Mouse (Mus musculus): ENCODE results near the gene Wdfy3. TPM values are rescaled to one million over a fixed set of nuclear protein-coding genes. Genes with fewer than 3 reads are reported as not detected.
A peak's percentile ranks its signal among the peaks of the same experiment; 100 is the strongest.

Gene Wdfy3
- polyA plus RNA-seq, 1 experiment from 2014 or later = 33.2 TPM

DNA sequence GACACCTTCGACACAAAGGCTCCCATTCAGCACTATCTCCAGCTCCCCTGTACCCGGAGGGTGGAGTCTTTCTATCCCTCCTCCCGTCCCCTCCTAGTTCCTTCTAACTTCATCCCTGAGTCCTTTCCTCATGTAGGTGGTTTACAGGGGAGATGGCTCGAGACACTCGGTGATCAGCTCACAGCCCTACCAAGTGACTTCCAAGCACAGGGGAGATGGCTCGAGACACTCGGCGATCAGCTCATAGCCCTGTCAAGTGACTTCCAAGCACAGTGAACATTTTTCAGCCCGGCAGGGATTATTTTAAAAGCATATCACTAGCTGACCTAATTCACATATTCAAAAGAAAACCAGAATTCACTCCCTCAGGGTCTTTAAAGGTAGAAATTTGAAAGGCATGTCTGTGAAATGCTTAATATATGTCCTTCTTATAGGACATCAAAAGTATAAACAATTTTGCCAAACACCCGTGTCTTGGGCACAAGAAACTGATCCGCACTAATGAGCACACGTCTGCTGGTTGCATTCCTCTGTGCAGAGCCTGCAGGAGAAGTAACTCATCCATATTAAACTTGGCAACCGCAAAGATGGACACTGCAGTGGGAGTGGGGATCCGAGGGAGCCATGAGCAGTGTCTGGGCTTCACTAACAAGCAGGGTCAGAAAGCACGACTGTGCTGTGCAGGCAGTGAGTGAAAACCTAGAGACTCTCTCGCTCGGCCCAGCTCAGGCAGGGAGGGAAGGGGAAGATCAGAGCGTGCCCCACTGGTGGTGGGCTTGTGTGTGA is 207.7 kb downstream of the Wdfy3 start:
- ATAC-seq (ENCODE audit: low FRiP score) (no peak), DNase-seq (ENCODE audit: low spot score) (no peak)
- 91% methylated on average over 18 of the region's 18 CpGs for WGBS
- Histone ChIP-seq H3K9me3 (ENCODE audit: control insufficient read depth, low read length) (no peaks in the 10 kb centered on the region), H3K4me1 (replicated peaks; ENCODE audit: control insufficient read depth, insufficient read depth, low read length) (no peaks in the 10 kb centered on the region), H3K4me3 (ENCODE audit: low read depth, low read length) (no peak overlapping the region), H3K27me3 (ENCODE audit: control insufficient read depth, insufficient read depth, low read length) (no peaks in the 10 kb centered on the region), H3K9ac (ENCODE audit: low read depth, low read length) (no peak overlapping the region), H3K36me3 (ENCODE audit: control insufficient read depth, insufficient read depth, low read length) (peaks cover 11% of the 10 kb centered on the region; the same call in 1 of the 2 replicates), H3K27ac (ENCODE audit: low read depth, low read length) (no peak overlapping the region), H3K4me2 (replicated peaks; ENCODE audit: low read depth, low read length) (no peak overlapping the region)

DNA sequence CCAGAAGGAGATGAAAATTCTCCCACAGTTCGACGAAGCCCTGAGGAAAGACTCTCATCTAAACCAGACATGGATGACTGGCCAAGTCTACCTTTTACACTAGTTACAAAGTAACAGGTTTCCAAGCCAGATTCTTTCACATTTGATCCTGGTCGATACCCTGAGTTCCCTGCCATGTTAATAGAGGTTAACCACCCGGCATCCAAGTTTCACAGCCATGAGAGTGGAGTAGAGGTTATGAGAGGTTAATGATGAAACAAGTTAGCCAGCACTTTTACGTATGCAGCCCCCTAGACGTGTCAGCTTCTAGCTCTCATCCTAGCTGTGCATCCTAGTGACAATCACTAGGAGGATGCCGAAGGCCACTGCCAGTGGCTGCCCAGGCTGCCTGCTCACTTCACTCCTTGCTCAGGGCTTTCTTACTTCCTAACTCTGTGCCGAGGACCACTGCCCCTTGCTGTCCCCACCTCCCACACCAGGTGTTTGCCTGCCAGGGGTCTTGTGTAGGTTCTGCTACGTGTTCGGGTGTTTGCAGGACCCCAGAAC is 210.8 kb downstream of the Wdfy3 start:
- peaks cover 17% of the 10 kb centered on the region for H3K36me3 ChIP-seq (ENCODE audit: control insufficient read depth, insufficient read depth, low read length)
- H3K9ac ChIP-seq (ENCODE audit: low read depth, low read length) = no peak overlapping the region
- no peak overlapping the region for H3K4me3 ChIP-seq (ENCODE audit: low read depth, low read length)
- no peak overlapping the region for H3K4me2 ChIP-seq (replicated peaks; ENCODE audit: low read depth, low read length)
- ATAC-seq (ENCODE audit: low FRiP score) (no peak), DNase-seq (ENCODE audit: low spot score) (no peak)
- no peak overlapping the region for H3K27ac ChIP-seq (ENCODE audit: low read depth, low read length)
- WGBS = 94% methylated on average over 10 of the region's 10 CpGs
- no peaks in the 10 kb centered on the region for H3K27me3 ChIP-seq (ENCODE audit: control insufficient read depth, insufficient read depth, low read length)
- H3K4me1 ChIP-seq (replicated peaks; ENCODE audit: control insufficient read depth, insufficient read depth, low read length) = no peaks in the 10 kb centered on the region
- no peaks in the 10 kb centered on the region for H3K9me3 ChIP-seq (ENCODE audit: control insufficient read depth, low read length)

GRCm38 (mm10) chr5:101855475-101855874 is 214.2 kb downstream of the Wdfy3 start:
- ATAC-seq (ENCODE audit: low FRiP score) (no peak), DNase-seq (ENCODE audit: low spot score) (no peak)
- no peak overlapping the region for H3K9ac ChIP-seq (ENCODE audit: low read depth, low read length)
- peaks cover 23% of the 10 kb centered on the region for H3K36me3 ChIP-seq (ENCODE audit: control insufficient read depth, insufficient read depth, low read length)
- H3K27ac ChIP-seq (ENCODE audit: low read depth, low read length) = no peak overlapping the region
- no peaks in the 10 kb centered on the region for H3K27me3 ChIP-seq (ENCODE audit: control insufficient read depth, insufficient read depth, low read length)
- 97% methylated on average over 16 of the region's 16 CpGs for WGBS
- H3K4me2 ChIP-seq (replicated peaks; ENCODE audit: low read depth, low read length) = no peak overlapping the region
- no peak overlapping the region for H3K4me3 ChIP-seq (ENCODE audit: low read depth, low read length)
- no peaks in the 10 kb centered on the region for H3K4me1 ChIP-seq (replicated peaks; ENCODE audit: control insufficient read depth, insufficient read depth, low read length)
- no peaks in the 10 kb centered on the region for H3K9me3 ChIP-seq (ENCODE audit: control insufficient read depth, low read length)

DNA sequence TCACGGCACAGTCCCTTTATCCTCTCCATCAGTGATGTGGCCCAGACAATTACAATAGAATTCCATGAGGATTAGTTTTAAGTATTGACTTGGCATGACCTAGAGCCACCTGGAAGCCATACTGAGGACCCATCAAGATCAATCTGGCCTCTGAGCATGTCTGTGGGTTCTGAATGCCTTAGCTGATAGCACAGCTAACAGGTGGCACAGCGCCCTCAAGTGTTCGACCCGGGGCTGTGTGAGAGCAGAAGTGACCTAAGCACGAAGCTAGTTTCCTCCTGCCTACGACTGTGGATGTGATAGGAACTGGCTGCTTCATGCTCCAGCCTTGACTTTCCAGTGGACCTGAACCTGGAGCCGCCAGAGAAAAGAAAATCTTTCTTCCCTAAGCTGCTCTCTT is 215.1 kb downstream of the Wdfy3 start:
- ATAC-seq (ENCODE audit: low FRiP score) (no peak), DNase-seq (ENCODE audit: low spot score) (peak; percentile 26)
- WGBS = 91% methylated on average over 7 of the region's 7 CpGs
- Histone ChIP-seq H3K27ac (ENCODE audit: low read depth, low read length) (no peak overlapping the region), H3K4me1 (replicated peaks; ENCODE audit: control insufficient read depth, insufficient read depth, low read length) (no peaks in the 10 kb centered on the region), H3K27me3 (ENCODE audit: control insufficient read depth, insufficient read depth, low read length) (no peaks in the 10 kb centered on the region), H3K4me3 (ENCODE audit: low read depth, low read length) (no peak overlapping the region), H3K4me2 (replicated peaks; ENCODE audit: low read depth, low read length) (no peak overlapping the region), H3K9me3 (ENCODE audit: control insufficient read depth, low read length) (no peaks in the 10 kb centered on the region), H3K9ac (ENCODE audit: low read depth, low read length) (no peak overlapping the region), H3K36me3 (ENCODE audit: control insufficient read depth, insufficient read depth, low read length) (peaks cover 23% of the 10 kb centered on the region)

GRCm38 (mm10) chr5:101854100-101854499 is 215.6 kb downstream of the Wdfy3 start:
- no peak for ATAC-seq (ENCODE audit: low FRiP score)

GRCm38 (mm10) chr5:101852116-101852680 is 217.5 kb downstream of the Wdfy3 start:
- H3K4me3 ChIP-seq (ENCODE audit: low read depth, low read length) = no peak overlapping the region
- H3K4me2 ChIP-seq (replicated peaks; ENCODE audit: low read depth, low read length) = no peak overlapping the region
- ATAC-seq (ENCODE audit: low FRiP score) (no peak), DNase-seq (ENCODE audit: low spot score) (no peak)
- no peaks in the 10 kb centered on the region for H3K9me3 ChIP-seq (ENCODE audit: control insufficient read depth, low read length)
- no peak overlapping the region for H3K9ac ChIP-seq (ENCODE audit: low read depth, low read length)
- peaks cover 31% of the 10 kb centered on the region for H3K36me3 ChIP-seq (ENCODE audit: control insufficient read depth, insufficient read depth, low read length)
- H3K4me1 ChIP-seq (replicated peaks; ENCODE audit: control insufficient read depth, insufficient read depth, low read length) = no peaks in the 10 kb centered on the region
- WGBS = 96% methylated on average over 21 of the region's 21 CpGs
- no peak overlapping the region for H3K27ac ChIP-seq (ENCODE audit: low read depth, low read length)
- no peaks in the 10 kb centered on the region for H3K27me3 ChIP-seq (ENCODE audit: control insufficient read depth, insufficient read depth, low read length)

More at GRCm38 (mm10) chr5:101854100-101854499, 215.6 kb downstream of the Wdfy3 start:
- H3K4me3 ChIP-seq (ENCODE audit: low read depth, low read length) = no peak overlapping the region
- DNase-seq (ENCODE audit: low spot score) = no peak
- no peaks in the 10 kb centered on the region for H3K9me3 ChIP-seq (ENCODE audit: control insufficient read depth, low read length)
- H3K27me3 ChIP-seq (ENCODE audit: control insufficient read depth, insufficient read depth, low read length) = no peaks in the 10 kb centered on the region
- H3K4me1 ChIP-seq (replicated peaks; ENCODE audit: control insufficient read depth, insufficient read depth, low read length) = no peaks in the 10 kb centered on the region
- H3K27ac ChIP-seq (ENCODE audit: low read depth, low read length) = no peak overlapping the region
- H3K4me2 ChIP-seq (replicated peaks; ENCODE audit: low read depth, low read length) = no peak overlapping the region
- H3K9ac ChIP-seq (ENCODE audit: low read depth, low read length) = no peak overlapping the region
- 95% methylated on average over 11 of the region's 11 CpGs for WGBS
- H3K36me3 ChIP-seq (ENCODE audit: control insufficient read depth, insufficient read depth, low read length) = peaks cover 22% of the 10 kb centered on the region

DNA sequence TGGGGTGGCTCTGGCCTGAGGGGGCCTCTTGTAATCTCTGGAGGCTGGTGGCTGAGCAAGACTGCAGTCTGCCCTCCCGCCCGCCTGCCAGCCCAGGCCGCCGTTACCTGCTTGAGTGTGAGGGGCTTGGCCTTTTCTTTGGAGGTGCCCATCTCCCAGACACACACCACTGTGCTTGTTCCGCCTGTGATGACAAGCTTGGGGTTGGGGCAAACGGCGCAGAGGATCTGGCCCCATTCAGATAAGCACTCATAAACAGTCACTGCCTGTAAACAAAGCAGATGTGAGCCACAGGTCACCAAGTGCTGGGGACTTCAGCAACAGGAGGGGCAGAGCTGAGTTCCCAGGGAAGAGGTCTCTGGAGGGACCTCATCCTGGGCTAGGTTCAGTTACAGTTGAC is 218.6 kb downstream of the Wdfy3 start:
- no peak for DNase-seq (ENCODE audit: low spot score)
- Histone ChIP-seq H3K27me3 (ENCODE audit: control insufficient read depth, insufficient read depth, low read length) (no peaks in the 10 kb centered on the region), H3K9me3 (ENCODE audit: control insufficient read depth, low read length) (no peaks in the 10 kb centered on the region), H3K4me3 (ENCODE audit: low read depth, low read length) (no peak overlapping the region), H3K4me1 (replicated peaks; ENCODE audit: control insufficient read depth, insufficient read depth, low read length) (no peaks in the 10 kb centered on the region), H3K9ac (ENCODE audit: low read depth, low read length) (no peak overlapping the region), H3K27ac (ENCODE audit: low read depth, low read length) (no peak overlapping the region), H3K4me2 (replicated peaks; ENCODE audit: low read depth, low read length) (no peak overlapping the region), H3K36me3 (ENCODE audit: control insufficient read depth, insufficient read depth, low read length) (peaks cover 31% of the 10 kb centered on the region)
- no peak for ATAC-seq (ENCODE audit: low FRiP score)
- 95% methylated on average over 7 of the region's 7 CpGs for WGBS

DNA sequence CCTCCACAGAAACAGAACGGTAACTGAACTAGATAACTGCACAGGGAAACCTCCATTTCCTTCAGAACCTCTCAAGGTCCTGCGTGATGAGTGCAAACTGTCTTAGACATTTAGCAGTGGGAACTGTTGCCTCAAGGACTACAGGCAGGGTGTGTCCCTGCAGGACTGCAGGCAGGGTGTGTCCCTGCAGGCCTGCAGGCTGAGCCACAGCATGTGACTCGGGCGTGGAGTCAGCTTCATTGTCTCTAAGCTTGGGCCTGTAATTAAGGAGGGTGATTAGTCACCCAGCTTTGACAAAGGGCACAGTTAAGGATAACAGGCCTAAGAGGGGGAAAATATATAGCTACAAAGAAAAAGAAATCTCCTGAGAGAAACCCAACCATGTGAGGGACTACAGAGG is 222.0 kb downstream of the Wdfy3 start:
- Histone ChIP-seq H3K9ac (ENCODE audit: low read depth, low read length) (no peak overlapping the region), H3K9me3 (ENCODE audit: control insufficient read depth, low read length) (no peaks in the 10 kb centered on the region), H3K27me3 (ENCODE audit: control insufficient read depth, insufficient read depth, low read length) (no peaks in the 10 kb centered on the region), H3K4me2 (replicated peaks; ENCODE audit: low read depth, low read length) (no peak overlapping the region), H3K36me3 (ENCODE audit: control insufficient read depth, insufficient read depth, low read length) (peaks cover 23% of the 10 kb centered on the region), H3K4me3 (ENCODE audit: low read depth, low read length) (no peak overlapping the region), H3K27ac (ENCODE audit: low read depth, low read length) (no peak overlapping the region), H3K4me1 (replicated peaks; ENCODE audit: control insufficient read depth, insufficient read depth, low read length) (no peaks in the 10 kb centered on the region)
- WGBS = 77% methylated on average over 4 of the region's 4 CpGs
- no peak for DNase-seq (ENCODE audit: low spot score)
- no peak for ATAC-seq (ENCODE audit: low FRiP score)

DNA sequence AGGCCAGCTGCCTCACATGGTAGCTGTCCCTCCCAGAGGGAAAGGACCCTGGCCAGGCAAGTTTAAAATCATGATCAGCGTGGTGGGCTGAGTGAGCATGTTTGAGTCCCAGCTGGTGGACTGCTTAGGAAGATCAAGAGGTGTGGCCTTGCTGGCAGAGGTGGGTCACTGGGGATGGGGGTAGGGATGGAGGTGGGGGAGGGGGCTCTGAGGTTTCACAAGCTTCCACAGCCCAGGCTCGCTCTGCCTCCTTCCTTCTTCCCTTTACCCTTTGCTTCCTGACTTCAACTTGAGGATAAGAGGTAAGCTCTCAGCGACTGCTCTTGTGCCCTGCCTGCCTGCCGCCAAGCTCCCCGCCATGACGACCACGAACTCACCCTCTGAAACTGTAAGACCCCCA is 222.4 kb downstream of the Wdfy3 start:
- peaks cover 23% of the 10 kb centered on the region for H3K36me3 ChIP-seq (ENCODE audit: control insufficient read depth, insufficient read depth, low read length)
- no peak overlapping the region for H3K4me2 ChIP-seq (replicated peaks; ENCODE audit: low read depth, low read length)
- no peak for DNase-seq (ENCODE audit: low spot score)
- WGBS = 81% methylated on average over 7 of the region's 7 CpGs
- H3K27me3 ChIP-seq (ENCODE audit: control insufficient read depth, insufficient read depth, low read length) = no peaks in the 10 kb centered on the region
- H3K4me3 ChIP-seq (ENCODE audit: low read depth, low read length) = no peak overlapping the region
- no peaks in the 10 kb centered on the region for H3K9me3 ChIP-seq (ENCODE audit: control insufficient read depth, low read length)
- no peak overlapping the region for H3K9ac ChIP-seq (ENCODE audit: low read depth, low read length)
- H3K4me1 ChIP-seq (replicated peaks; ENCODE audit: control insufficient read depth, insufficient read depth, low read length) = no peaks in the 10 kb centered on the region
- no peak for ATAC-seq (ENCODE audit: low FRiP score)
- H3K27ac ChIP-seq (ENCODE audit: low read depth, low read length) = no peak overlapping the region

Data from hindbrain, embryonic 11.5 days (tissue).